Mouse (Mus musculus): ENCODE data around the gene P2rx1. TPM values are rescaled to one million over a fixed set of nuclear protein-coding genes. Genes with fewer than 3 reads are reported as not detected.

Gene P2rx1
- polyA plus RNA-seq, 1 experiment from 2014 or later: 2.3 TPM

DNA sequence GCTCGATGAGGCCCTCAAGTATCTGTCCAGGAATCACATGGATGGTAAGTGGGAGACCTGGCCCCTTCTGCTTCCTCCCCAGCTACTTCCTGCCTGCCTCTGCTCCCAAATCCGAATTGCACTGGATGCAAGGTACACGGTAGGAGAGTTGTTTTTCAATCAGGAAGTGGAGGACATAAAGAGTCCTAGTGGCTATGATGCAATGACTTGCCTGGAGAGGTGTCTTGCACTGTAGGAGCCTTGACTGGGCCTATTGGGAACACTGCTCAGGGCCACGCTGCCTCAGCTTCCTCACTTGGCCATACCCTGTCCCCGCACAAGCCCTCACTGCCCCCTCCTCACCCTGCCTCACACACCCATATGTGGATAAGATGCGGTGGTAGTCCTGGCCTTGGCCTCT is 9.9 kb upstream of the P2rx1 start:
- no peak overlapping the region for H3K4me2 ChIP-seq
- H3K9me3 ChIP-seq: no peaks in the 10 kb centered on the region
- H3K4me1 ChIP-seq: peaks cover 45% of the 10 kb centered on the region
- H3K4me3 ChIP-seq: no peak overlapping the region
- no peak overlapping the region for H3K27ac ChIP-seq (replicated peaks)
- H3K27me3 ChIP-seq (replicated peaks): 0 out of 2 replicates have a peak, but pooled peaks cover 16% of the 10 kb centered on the region
- H3K9ac ChIP-seq: no peak overlapping the region
- WGBS: 70% methylated on average over 6 of the region's 6 CpGs
- no peak for ATAC-seq (ENCODE audit: extremely low read depth, insufficient number of reproducible peaks, low FRiP score, low TSS enrichment)
- no peaks in the 10 kb centered on the region for H3K36me3 ChIP-seq

DNA sequence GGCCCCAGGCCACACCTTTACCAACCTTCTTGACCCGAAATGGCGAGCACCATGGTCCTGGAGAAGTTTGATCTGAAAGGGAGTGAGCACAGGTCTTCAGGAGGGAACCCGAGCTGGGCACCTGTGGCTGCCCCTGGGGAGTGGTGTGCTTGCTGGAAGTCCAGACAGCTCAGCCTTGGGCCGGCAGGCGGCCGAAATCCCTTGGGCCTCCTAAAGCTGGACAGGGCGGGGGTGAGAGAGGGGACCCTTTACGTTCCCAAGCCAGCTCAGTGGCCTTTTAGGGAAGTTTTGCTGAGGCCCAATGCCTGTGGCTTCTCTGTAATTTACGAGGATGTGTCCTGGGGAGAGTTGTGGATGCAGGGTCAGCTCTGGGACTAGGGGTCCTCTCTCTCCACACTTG is 8.2 kb upstream of the P2rx1 start:
- H3K36me3 ChIP-seq: no peaks in the 10 kb centered on the region
- H3K4me2 ChIP-seq: no peak overlapping the region
- peaks cover 45% of the 10 kb centered on the region for H3K4me1 ChIP-seq
- no peak overlapping the region for H3K4me3 ChIP-seq
- WGBS: 80% methylated on average over 9 of the region's 9 CpGs
- H3K9me3 ChIP-seq: no peaks in the 10 kb centered on the region
- ATAC-seq (ENCODE audit: extremely low read depth, insufficient number of reproducible peaks, low FRiP score, low TSS enrichment): no peak
- no peak overlapping the region for H3K27ac ChIP-seq (replicated peaks)
- H3K9ac ChIP-seq: no peak overlapping the region
- 0 out of 2 replicates have a peak, but pooled peaks cover 18% of the 10 kb centered on the region for H3K27me3 ChIP-seq (replicated peaks)

- Histone ChIP-seq H3K27me3 (replicated peaks) (0 out of 2 replicates have a peak, but pooled peaks cover 18% of the 10 kb centered on the region), H3K4me1 (peaks cover 50% of the 10 kb centered on the region)
Observed at GRCm38 (mm10) chr11:72991961-72992360, 6.9 kb upstream of the P2rx1 start.

DNA sequence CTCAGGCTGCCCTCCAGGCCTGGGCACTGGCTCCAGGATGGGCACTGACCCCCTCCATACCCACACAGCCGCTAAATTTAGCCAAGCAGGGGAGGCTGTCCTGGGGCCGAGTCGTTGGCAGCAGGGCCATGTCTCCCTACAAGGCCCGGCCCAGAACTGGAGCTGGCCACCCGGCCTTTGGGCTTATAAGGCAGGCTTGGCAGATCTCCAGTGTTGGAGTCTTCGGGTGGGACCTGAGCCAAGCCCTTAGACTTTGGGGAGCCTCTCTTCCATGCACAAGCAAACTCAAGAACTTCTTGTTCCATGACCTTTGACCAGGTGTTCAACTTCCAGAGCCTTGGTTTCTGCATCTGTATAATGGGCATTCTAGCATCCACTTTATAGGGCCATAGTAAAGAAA is 2.6 kb upstream of the P2rx1 start:
- Histone ChIP-seq H3K9ac (no peak overlapping the region), H3K27ac (replicated peaks) (no peak overlapping the region), H3K4me3 (no peak overlapping the region), H3K4me2 (no peak overlapping the region), H3K36me3 (no peaks in the 10 kb centered on the region), H3K4me1 (peaks cover 36% of the 10 kb centered on the region), H3K27me3 (replicated peaks) (peaks cover 25% of the 10 kb centered on the region; the same call in 1 of the 2 replicates), H3K9me3 (no peaks in the 10 kb centered on the region)
- 76% methylated on average over 6 of the region's 6 CpGs for WGBS
- no peak for ATAC-seq (ENCODE audit: extremely low read depth, insufficient number of reproducible peaks, low FRiP score, low TSS enrichment)

More at GRCm38 (mm10) chr11:72991961-72992360, 6.9 kb upstream of the P2rx1 start:
- no peak for ATAC-seq (ENCODE audit: extremely low read depth, insufficient number of reproducible peaks, low FRiP score, low TSS enrichment)
- Histone ChIP-seq H3K9ac (no peak overlapping the region), H3K9me3 (no peaks in the 10 kb centered on the region), H3K36me3 (no peaks in the 10 kb centered on the region), H3K4me2 (no peak overlapping the region), H3K4me3 (no peak overlapping the region), H3K27ac (replicated peaks) (no peak overlapping the region)
- 47% methylated on average over 9 of the region's 9 CpGs for whole genome bisulfite sequencing

- no peaks in the 10 kb centered on the region for H3K9me3 ChIP-seq
- 85% methylated on average over 2 of the region's 2 CpGs for WGBS
- no peak overlapping the region for H3K4me3 ChIP-seq
- no peak overlapping the region for H3K4me2 ChIP-seq
- no peak overlapping the region for H3K9ac ChIP-seq
- ATAC-seq (ENCODE audit: extremely low read depth, insufficient number of reproducible peaks, low FRiP score, low TSS enrichment): no peak
- no peaks in the 10 kb centered on the region for H3K36me3 ChIP-seq
- peaks cover 27% of the 10 kb centered on the region; the same call in 1 of the 2 replicates for H3K27me3 ChIP-seq (replicated peaks)
- H3K4me1 ChIP-seq: peaks cover 32% of the 10 kb centered on the region
- no peak overlapping the region for H3K27ac ChIP-seq (replicated peaks)
Observed at GRCm38 (mm10) chr11:72996781-72997180, 2.1 kb upstream of the P2rx1 start.

- Histone ChIP-seq H3K27ac (replicated peaks) (no peak overlapping the region), H3K36me3 (no peaks in the 10 kb centered on the region), H3K4me3 (no peak overlapping the region), H3K27me3 (replicated peaks) (peaks cover 26% of the 10 kb centered on the region; the same call in 1 of the 2 replicates), H3K9me3 (no peaks in the 10 kb centered on the region), H3K9ac (no peak overlapping the region), H3K4me2 (no peak overlapping the region), H3K4me1 (peaks cover 25% of the 10 kb centered on the region)
- 46% methylated on average over 13 of the region's 13 CpGs for WGBS
- no peak for ATAC-seq (ENCODE audit: extremely low read depth, insufficient number of reproducible peaks, low FRiP score, low TSS enrichment)
Observed at GRCm38 (mm10) chr11:72997529-72998326, 1.2 kb upstream of the P2rx1 start.

DNA sequence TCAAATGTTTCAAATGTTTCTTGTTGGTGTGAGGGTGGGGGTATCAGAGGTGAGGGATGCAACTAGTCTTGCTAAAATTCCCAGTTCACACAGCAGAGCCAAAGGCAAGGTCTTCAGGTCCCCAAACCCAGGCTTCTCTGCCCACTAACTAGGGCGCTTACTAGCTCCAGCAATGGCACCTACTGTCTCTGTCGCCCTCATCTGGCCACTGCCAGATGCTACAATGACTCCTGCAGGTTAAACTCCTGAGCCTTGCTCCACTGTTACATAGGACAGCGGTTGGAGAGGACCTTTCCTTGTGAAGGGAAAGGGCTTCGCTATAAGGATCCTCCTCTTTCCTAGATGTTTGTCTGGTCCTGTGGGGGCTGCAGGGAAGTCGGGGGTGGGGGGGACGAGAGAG is 2.1 kb downstream of the P2rx1 start:
- H3K9me3 ChIP-seq: no peaks in the 10 kb centered on the region
- no peak for ATAC-seq (ENCODE audit: extremely low read depth, insufficient number of reproducible peaks, low FRiP score, low TSS enrichment)
- peaks cover 29% of the 10 kb centered on the region for H3K4me1 ChIP-seq
- no peaks in the 10 kb centered on the region for H3K36me3 ChIP-seq
- H3K27ac ChIP-seq (replicated peaks): no peak overlapping the region
- no peak overlapping the region for H3K4me3 ChIP-seq
- peaks cover 12% of the 10 kb centered on the region; the same call in 1 of the 2 replicates for H3K27me3 ChIP-seq (replicated peaks)
- no peak overlapping the region for H3K9ac ChIP-seq
- WGBS: 9% methylated on average over 6 of the region's 6 CpGs
- no peak overlapping the region for H3K4me2 ChIP-seq

GRCm38 (mm10) chr11:73006377-73006776 is 7.5 kb downstream of the P2rx1 start:
- H3K4me1 ChIP-seq: peaks cover 32% of the 10 kb centered on the region
- WGBS: 0% methylated on average over 2 of the region's 2 CpGs
- no peaks in the 10 kb centered on the region for H3K9me3 ChIP-seq
- H3K36me3 ChIP-seq: no peaks in the 10 kb centered on the region
- H3K9ac ChIP-seq: peak overlapping the region; percentile 64; the same call in 1 of the 2 replicates
- no peak for ATAC-seq (ENCODE audit: extremely low read depth, insufficient number of reproducible peaks, low FRiP score, low TSS enrichment)
- H3K27ac ChIP-seq (replicated peaks): peak overlapping the region; percentile 68; the same call in 1 of the 2 replicates
- H3K27me3 ChIP-seq (replicated peaks): peaks cover 30% of the 10 kb centered on the region
- H3K4me3 ChIP-seq: no peak overlapping the region
- no peak overlapping the region for H3K4me2 ChIP-seq

DNA sequence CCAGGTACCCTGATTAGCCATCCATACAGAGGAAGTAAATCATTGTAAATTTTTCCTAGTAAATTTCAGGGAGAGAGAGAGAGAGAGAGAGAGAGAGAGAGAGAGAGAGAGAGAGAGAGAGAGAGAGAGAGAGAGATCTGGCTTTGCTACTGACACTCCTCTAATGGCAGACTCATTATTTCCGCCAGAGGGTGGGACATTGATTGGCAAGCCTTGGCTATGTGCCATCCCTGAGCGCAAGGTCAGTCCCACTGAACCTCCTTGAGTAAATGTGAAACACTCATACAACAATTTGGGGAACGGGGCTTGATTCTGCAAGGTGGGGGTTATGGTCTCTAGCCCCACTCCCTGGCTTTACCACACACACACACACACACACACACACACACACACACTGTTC is 8.2 kb downstream of the P2rx1 start:
- WGBS: 42% methylated on average over 3 of the region's 3 CpGs
- ATAC-seq (ENCODE audit: extremely low read depth, insufficient number of reproducible peaks, low FRiP score, low TSS enrichment): no peak
- Histone ChIP-seq H3K4me2 (no peak overlapping the region), H3K4me3 (no peak overlapping the region), H3K36me3 (no peaks in the 10 kb centered on the region), H3K9me3 (no peaks in the 10 kb centered on the region), H3K27me3 (replicated peaks) (peaks cover 33% of the 10 kb centered on the region), H3K9ac (no peak overlapping the region), H3K27ac (replicated peaks) (no peak overlapping the region), H3K4me1 (peaks cover 32% of the 10 kb centered on the region)

- 45% methylated on average over 11 of the region's 11 CpGs for WGBS
- H3K9ac ChIP-seq: no peak overlapping the region
- H3K4me3 ChIP-seq: no peak overlapping the region
- peaks cover 34% of the 10 kb centered on the region for H3K27me3 ChIP-seq (replicated peaks)
- no peaks in the 10 kb centered on the region for H3K9me3 ChIP-seq
- no peak overlapping the region for H3K27ac ChIP-seq (replicated peaks)
- H3K4me1 ChIP-seq: peaks cover 32% of the 10 kb centered on the region
- no peak overlapping the region for H3K4me2 ChIP-seq
- ATAC-seq (ENCODE audit: extremely low read depth, insufficient number of reproducible peaks, low FRiP score, low TSS enrichment): no peak
- no peaks in the 10 kb centered on the region for H3K36me3 ChIP-seq
Observed at GRCm38 (mm10) chr11:73007698-73008481, 9.0 kb downstream of the P2rx1 start.

GRCm38 (mm10) chr11:73008826-73009225 is 9.9 kb downstream of the P2rx1 start:
- H3K27ac ChIP-seq (replicated peaks): no peak overlapping the region
- no peaks in the 10 kb centered on the region for H3K9me3 ChIP-seq
- H3K4me1 ChIP-seq: peaks cover 33% of the 10 kb centered on the region
- WGBS: 58% methylated on average over 2 of the region's 2 CpGs
- H3K4me3 ChIP-seq: no peak overlapping the region
- H3K4me2 ChIP-seq: no peak overlapping the region
- no peaks in the 10 kb centered on the region for H3K36me3 ChIP-seq
- H3K27me3 ChIP-seq (replicated peaks): peaks cover 37% of the 10 kb centered on the region
- no peak overlapping the region for H3K9ac ChIP-seq
- ATAC-seq (ENCODE audit: extremely low read depth, insufficient number of reproducible peaks, low FRiP score, low TSS enrichment): no peak

Data from heart, embryonic 13.5 days (tissue).